Mouse (Mus musculus) limb, embryonic 11.5 days (tissue): ENCODE measurements around the gene Prkab1. TPM values are rescaled to one million over a fixed set of nuclear protein-coding genes. Genes with fewer than 3 reads are reported as not detected.

Experiments used
- ATAC-seq: fragments of 200-750 bp; cut with Nextera tagmentation; 2 replicates; pipeline ENCODE4 v1.8.0; 2017; ENCODE audit warnings: low read depth; ENCODE audit not compliant: insufficient number of reproducible peaks, low FRiP score, low TSS enrichment
- DNase-seq: peaks from one replicate; pipeline ENCODE4 v3.0.0-alpha.2; 2015; ENCODE audit warnings: low spot score
- H3K27ac ChIP-seq: fragments of 300-500 bp; sonication (generic); replicated peaks from 2 replicates; pipeline ENCODE4 v1.5.1; 2014; ENCODE audit warnings: low read depth, mild to moderate bottlenecking, low read length
- H3K27me3 ChIP-seq: fragments of 300-500 bp; sonication (generic); 2 replicates; pipeline ENCODE4 v1.6.1; 2014; ENCODE audit warnings: mild to moderate bottlenecking, low read length, mixed read lengths; ENCODE audit not compliant: control insufficient read depth, insufficient read depth
- H3K36me3 ChIP-seq: fragments of 300-500 bp; sonication (generic); 2 replicates; pipeline ENCODE4 v1.6.1; 2014; ENCODE audit warnings: mild to moderate bottlenecking, low read length, moderate library complexity, mixed read lengths; ENCODE audit not compliant: control insufficient read depth, insufficient read depth
- H3K4me1 ChIP-seq: fragments of 300-500 bp; sonication (generic); 2 replicates; pipeline ENCODE4 v1.6.1; 2014; ENCODE audit warnings: low read length, mixed read lengths; ENCODE audit not compliant: control insufficient read depth, insufficient read depth
- H3K4me2 ChIP-seq: fragments of 300-500 bp; sonication (generic); 2 replicates; pipeline ENCODE4 v1.6.1; 2014; ENCODE audit warnings: low read depth, mild to moderate bottlenecking, moderate library complexity; ENCODE audit not compliant: severe bottlenecking
- H3K4me3 ChIP-seq: fragments of 300-500 bp; sonication (generic); 2 replicates; pipeline ENCODE4 v1.5.1; 2014; ENCODE audit warnings: low read depth, low read length
- H3K9ac ChIP-seq: fragments of 300-500 bp; sonication (generic); 2 replicates; pipeline ENCODE4 v1.6.1; 2014; ENCODE audit warnings: mild to moderate bottlenecking, low read length
- H3K9me3 ChIP-seq: fragments of 300-500 bp; sonication (generic); 2 replicates; pipeline ENCODE4 v1.6.1; 2016; ENCODE audit warnings: low read length; ENCODE audit not compliant: control insufficient read depth
- WGBS: fragments of 180-500 bp; shearing (Covaris S2); extraction: QIAGEN DNeasy Blood & Tissue Kit; methylation state at CpG from one replicate; pipeline ENCODE4 v1.1.7; 2014; 5-methylcytosine and 5-hydroxymethylcytosine counted together
- polyA plus RNA-seq: library from polyadenylated mRNA; unstranded; fragments of >200 nt; fragmentation: Nextera tagmentation; extraction: Ambion mirVana; gene quantifications from 2 replicates; pipeline ENCODE4 v1.2.1, GENCODE M21; 2014

The Prkab1 gene
- polyA plus RNA-seq, 1 experiment from 2014 or later: 67.1 TPM

GRCm38 (mm10) chr5:116004271-116004670 is 20.0 kb downstream of the Prkab1 start:
- H3K27ac ChIP-seq: no peak overlapping the region
- ATAC-seq (no peak), DNase-seq (no peak)
- no peak overlapping the region for H3K4me3 ChIP-seq
- no peak overlapping the region for H3K9ac ChIP-seq
- H3K9me3 ChIP-seq: no peaks in the 10 kb centered on the region
- H3K4me2 ChIP-seq: no peak overlapping the region
- no peaks in the 10 kb centered on the region for H3K4me1 ChIP-seq
- peaks cover 7% of the 10 kb centered on the region; the same call in 1 of the 2 replicates for H3K36me3 ChIP-seq
- 89% methylated on average over 10 of the region's 10 CpGs for WGBS
- H3K27me3 ChIP-seq: no peaks in the 10 kb centered on the region

- Histone ChIP-seq H3K27ac (no peak overlapping the region), H3K9me3 (no peaks in the 10 kb centered on the region), H3K36me3 (peaks cover 7% of the 10 kb centered on the region; the same call in 1 of the 2 replicates), H3K4me2 (no peak overlapping the region), H3K27me3 (no peaks in the 10 kb centered on the region), H3K4me3 (no peak overlapping the region), H3K4me1 (no peaks in the 10 kb centered on the region), H3K9ac (no peak overlapping the region)
- ATAC-seq (no peak), DNase-seq (no peak)
- 47% methylated on average over 13 of the region's 13 CpGs for WGBS
Observed at GRCm38 (mm10) chr5:116003825-116004224, 20.5 kb downstream of the Prkab1 start.

- no peak overlapping the region for H3K27ac ChIP-seq
- no peaks in the 10 kb centered on the region for H3K27me3 ChIP-seq
- H3K9me3 ChIP-seq: no peaks in the 10 kb centered on the region
- WGBS: 87% methylated on average over 8 of the region's 8 CpGs
- peaks cover 7% of the 10 kb centered on the region; the same call in 1 of the 2 replicates for H3K36me3 ChIP-seq
- H3K4me2 ChIP-seq: no peak overlapping the region
- ATAC-seq (no peak), DNase-seq (no peak)
- H3K4me1 ChIP-seq: no peaks in the 10 kb centered on the region
- no peak overlapping the region for H3K9ac ChIP-seq
- H3K4me3 ChIP-seq: no peak overlapping the region
Observed at GRCm38 (mm10) chr5:116003154-116003553, 21.2 kb downstream of the Prkab1 start.

- no peak overlapping the region for H3K4me3 ChIP-seq
- no peaks in the 10 kb centered on the region for H3K4me1 ChIP-seq
- 76% methylated on average over 13 of the region's 13 CpGs for WGBS
- H3K36me3 ChIP-seq: peaks cover 5% of the 10 kb centered on the region; the same call in 1 of the 2 replicates
- H3K27me3 ChIP-seq: no peaks in the 10 kb centered on the region
- no peak overlapping the region for H3K9ac ChIP-seq
- H3K27ac ChIP-seq: no peak overlapping the region
- DNase-seq: no peak
- H3K9me3 ChIP-seq: no peaks in the 10 kb centered on the region
- no peak overlapping the region for H3K4me2 ChIP-seq
- ATAC-seq: no peak
Observed at GRCm38 (mm10) chr5:115997376-115997775, 26.9 kb downstream of the Prkab1 start.

- Histone ChIP-seq H3K27me3 (no peaks in the 10 kb centered on the region), H3K9ac (no peak overlapping the region), H3K27ac (no peak overlapping the region), H3K4me1 (no peaks in the 10 kb centered on the region), H3K9me3 (0 out of 2 replicates have a peak, but pooled peaks cover 3% of the 10 kb centered on the region), H3K4me3 (no peak overlapping the region), H3K36me3 (peaks cover 18% of the 10 kb centered on the region), H3K4me2 (no peak overlapping the region)
- WGBS: 94% methylated on average over 15 of the region's 15 CpGs
- ATAC-seq: no peak
- no peak for DNase-seq
Observed at GRCm38 (mm10) chr5:115994101-115994500, 30.2 kb downstream of the Prkab1 start.

- 92% methylated on average over 11 of the region's 11 CpGs for WGBS
- DNase-seq (no peak), ATAC-seq (no peak)
- no peak overlapping the region for H3K27ac ChIP-seq
- peaks cover 25% of the 10 kb centered on the region for H3K36me3 ChIP-seq
- no peak overlapping the region for H3K4me3 ChIP-seq
- H3K4me1 ChIP-seq: no peaks in the 10 kb centered on the region
- H3K9me3 ChIP-seq: 0 out of 2 replicates have a peak, but pooled peaks cover 3% of the 10 kb centered on the region
- no peak overlapping the region for H3K9ac ChIP-seq
- H3K27me3 ChIP-seq: no peaks in the 10 kb centered on the region
- H3K4me2 ChIP-seq: no peak overlapping the region
Observed at GRCm38 (mm10) chr5:115991717-115992116, 32.6 kb downstream of the Prkab1 start.

- 94% methylated on average over 12 of the region's 12 CpGs for WGBS
- Histone ChIP-seq H3K27me3 (no peaks in the 10 kb centered on the region), H3K9ac (no peak overlapping the region), H3K4me3 (no peak overlapping the region), H3K4me1 (no peaks in the 10 kb centered on the region), H3K9me3 (0 out of 2 replicates have a peak, but pooled peaks cover 3% of the 10 kb centered on the region), H3K4me2 (no peak overlapping the region), H3K36me3 (peaks cover 26% of the 10 kb centered on the region), H3K27ac (no peak overlapping the region)
- DNase-seq (no peak), ATAC-seq (no peak)
Observed at GRCm38 (mm10) chr5:115987284-115987683, 37.0 kb downstream of the Prkab1 start.

GRCm38 (mm10) chr5:115985101-115985500 is 39.2 kb downstream of the Prkab1 start:
- peaks cover 21% of the 10 kb centered on the region for H3K36me3 ChIP-seq
- no peak for ATAC-seq
- WGBS: 94% methylated on average over 11 of the region's 11 CpGs

GRCm38 (mm10) chr5:115984392-115984791 is 39.9 kb downstream of the Prkab1 start:
- 91% methylated on average over 6 of the region's 6 CpGs for WGBS
- no peaks in the 10 kb centered on the region for H3K9me3 ChIP-seq
- no peak for DNase-seq

More at GRCm38 (mm10) chr5:115985101-115985500, 39.2 kb downstream of the Prkab1 start:
- Histone ChIP-seq H3K27ac (no peak overlapping the region), H3K9me3 (no peaks in the 10 kb centered on the region), H3K27me3 (no peaks in the 10 kb centered on the region), H3K4me3 (no peak overlapping the region), H3K4me1 (no peaks in the 10 kb centered on the region), H3K9ac (no peak overlapping the region), H3K4me2 (no peak overlapping the region)
- no peak for DNase-seq

More at GRCm38 (mm10) chr5:115984392-115984791, 39.9 kb downstream of the Prkab1 start:
- no peak for ATAC-seq
- H3K4me2 ChIP-seq: no peak overlapping the region
- H3K4me1 ChIP-seq: no peaks in the 10 kb centered on the region
- peaks cover 21% of the 10 kb centered on the region for H3K36me3 ChIP-seq
- no peak overlapping the region for H3K4me3 ChIP-seq
- H3K27ac ChIP-seq: no peak overlapping the region
- no peaks in the 10 kb centered on the region for H3K27me3 ChIP-seq
- H3K9ac ChIP-seq: no peak overlapping the region
